8 mouse cellular contexts compared by ENCODE assay signal in the genomic region with DNA sequence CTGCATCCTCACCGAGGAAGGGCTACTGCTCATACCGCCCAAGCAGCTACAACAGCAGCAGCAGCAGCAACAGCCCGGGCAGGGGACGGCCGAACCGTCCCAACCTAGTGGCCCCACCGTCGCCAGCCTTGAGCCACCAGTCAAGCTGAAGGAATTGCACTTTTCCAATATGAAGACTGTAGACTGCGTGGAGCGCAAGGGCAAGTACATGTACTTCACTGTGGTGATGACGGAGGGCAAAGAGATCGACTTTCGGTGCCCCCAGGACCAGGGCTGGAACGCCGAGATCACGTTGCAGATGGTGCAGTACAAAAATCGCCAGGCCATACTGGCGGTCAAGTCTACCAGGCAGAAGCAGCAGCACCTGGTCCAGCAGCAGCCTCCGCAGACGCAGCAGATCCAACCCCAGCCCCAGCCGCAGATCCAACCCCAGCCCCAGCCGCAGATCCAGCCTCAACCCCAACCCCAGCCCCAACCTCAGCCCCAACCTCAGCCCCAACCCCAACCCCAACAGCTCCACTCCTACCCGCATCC. TPM values are rescaled to one million over a fixed set of nuclear protein-coding genes. Genes with fewer than 3 reads are reported as not detected.
DNase-seq lines count a peak whose midpoint lies in the region; ATAC-seq lines count a peak whose summit lies in the region.

No protein-coding gene starts in this region.

- ATAC-seq in forebrain, embryonic 14.5 days: peak; percentile 13
- peak; percentile 26 for ATAC-seq in intestine, embryonic 15.5 days
- ATAC-seq in megakaryocyte progenitor cell, adult 5-6 weeks (replicated peaks; ENCODE audit: poor library complexity): 0 out of 2 replicates have a peak, but pooled peaks have one; percentile 0

- H3K4me3 ChIP-seq in forebrain, embryonic 14.5 days (ENCODE audit: low read depth, low read length): peak overlapping the region; percentile 77
- peak overlapping the region; percentile 93 for H3K4me3 ChIP-seq in intestine, embryonic 15.5 days (replicated peaks)

- H3K27ac ChIP-seq in forebrain, embryonic 14.5 days (ENCODE audit: low read depth, low read length): peak overlapping the region; percentile 90
- peak overlapping the region; percentile 97 for H3K27ac ChIP-seq in intestine, embryonic 15.5 days

- peak; percentile 38 to 59 for DNase-seq in cerebellum, adult 18-20 months
- no peak for DNase-seq in cerebellum, adult 8-10 months
- peak; percentile 54 to 62 for DNase-seq in right cerebral cortex, postnatal 10 days (ENCODE audit: low spot score in 2 of 2)
- no peak for DNase-seq in right cerebral cortex, adult 18-20 months
- no peak for DNase-seq in forebrain, embryonic 14.5 days (ENCODE audit: low spot score)
- DNase-seq in adrenal gland, postnatal 25 days: no peak

- H3K36me3 ChIP-seq in forebrain, embryonic 14.5 days (ENCODE audit: control insufficient read depth, insufficient read depth, low read length): no peaks in the 10 kb centered on the region
- H3K36me3 ChIP-seq in intestine, embryonic 15.5 days: no peaks in the 10 kb centered on the region

- H3K4me2 ChIP-seq in forebrain, embryonic 14.5 days (ENCODE audit: low read length): peak overlapping the region; percentile 90
- H3K4me2 ChIP-seq in intestine, embryonic 15.5 days (replicated peaks): peak overlapping the region; percentile 91

- WGBS in forebrain, embryonic 14.5 days: under 1% methylated on average over 22 of the region's 23 CpGs
- WGBS in intestine, embryonic 15.5 days: under 1% methylated on average over 22 of the region's 23 CpGs

- no peaks in the 10 kb centered on the region for H3K27me3 ChIP-seq in forebrain, embryonic 14.5 days (replicated peaks; ENCODE audit: control insufficient read depth, insufficient read depth, low read length)
- no peaks in the 10 kb centered on the region for H3K27me3 ChIP-seq in intestine, embryonic 15.5 days (replicated peaks)

- no peaks in the 10 kb centered on the region for H3K9me3 ChIP-seq in forebrain, embryonic 14.5 days (replicated peaks; ENCODE audit: control insufficient read depth, low read length)
- no peaks in the 10 kb centered on the region for H3K9me3 ChIP-seq in intestine, embryonic 15.5 days

- peak overlapping the region; percentile 85 for H3K9ac ChIP-seq in forebrain, embryonic 14.5 days (ENCODE audit: low read length)
- peak overlapping the region; percentile 96 for H3K9ac ChIP-seq in intestine, embryonic 15.5 days

- 0 out of 2 replicates have a peak, but pooled peaks cover 7% of the 10 kb centered on the region for H3K4me1 ChIP-seq in forebrain, embryonic 14.5 days (ENCODE audit: control insufficient read depth, insufficient read depth, low read length)
- peaks cover 20% of the 10 kb centered on the region for H3K4me1 ChIP-seq in intestine, embryonic 15.5 days (replicated peaks)

RNA-seq across cellular contexts. Expression of a gene that starts 0.9 kb away (rescaled TPM):
- 20.5 and 25.6 TPM in 2 replicates for polyA plus RNA-seq in forebrain, embryonic 14.5 days (2014; fragmentation: Nextera tagmentation; extraction: Ambion mirVana)
- polyA plus RNA-seq in intestine, embryonic 15.5 days (2015; fragmentation: Nextera tagmentation; extraction: Ambion mirVana): 38.6 and 43.2 TPM in 2 replicates
- total RNA-seq in megakaryocyte progenitor cell, adult 5-6 weeks (2015): 2.1 and 3.7 TPM in 2 replicates
- 0.10 and 0.33 TPM in 2 replicates for total RNA-seq in megakaryocyte progenitor cell, adult 5-6 weeks (2017)
- total RNA-seq in adrenal gland, postnatal 25 days (2021): 66.2 and 75.2 TPM in 2 replicates

RNA-seq across cellular contexts. Expression of a gene that starts 34.0 kb away (rescaled TPM):
- 235 and 238 TPM in 2 replicates for polyA plus RNA-seq in forebrain, embryonic 14.5 days (2014; fragmentation: Nextera tagmentation; extraction: Ambion mirVana)
- 168 and 196 TPM in 2 replicates for polyA plus RNA-seq in intestine, embryonic 15.5 days (2015; fragmentation: Nextera tagmentation; extraction: Ambion mirVana)
- total RNA-seq in megakaryocyte progenitor cell, adult 5-6 weeks (2015): 651 and 679 TPM in 2 replicates
- 565 and 710 TPM in 2 replicates for total RNA-seq in megakaryocyte progenitor cell, adult 5-6 weeks (2017)
- total RNA-seq in adrenal gland, postnatal 25 days (2021): 150 and 162 TPM in 2 replicates

Comparison
In these comparisons a context has a peak if more than half of its experiments do, and no peak if none do; other contexts are left out.
1. DNase-seq: peak in cerebellum, adult 18-20 months (2 of 2) and right cerebral cortex, postnatal 10 days (2 of 2); none in cerebellum, adult 8-10 months (single experiment), right cerebral cortex, adult 18-20 months (single experiment), forebrain, embryonic 14.5 days (single experiment) and adrenal gland, postnatal 25 days (single experiment).
2. RNA of a gene that starts 0.9 kb away (total RNA-seq): 66.2 to 75.2 TPM in adrenal gland, postnatal 25 days; 0.10 to 3.7 TPM in megakaryocyte progenitor cell, adult 5-6 weeks; every median in the first group is over 10 times any median in the second.
3. Peak in every context shown above with its lines, with median percentiles within 50 percentile points of each other: ATAC-seq.